Mouse (Mus musculus) CH12.LX (cell line): ENCODE measurements around the gene Ly6g6c.

Experiments used
- CTCF ChIP-seq, 2 experiments: IDR thresholded peaks in 1 of 2; conservative IDR thresholded peaks in 1 of 2; 2 replicates each; pipeline ENCODE4 v1.5.1; 2011 to 2012; ENCODE audit warnings: low read depth in 2 of 2, low read length in 2 of 2, improper control_type of control experiment in 1 of 2, inconsistent platforms in 1 of 2, mild to moderate bottlenecking in 1 of 2, moderate library complexity in 1 of 2
- MXI1 ChIP-seq: IDR thresholded peaks from 2 replicates; pipeline ENCODE4 v1.6.1; 2011; ENCODE audit warnings: mild to moderate bottlenecking, low read depth, low read length, improper control_type of control experiment
- POLR2A ChIP-seq: IDR thresholded peaks from 2 replicates; pipeline ENCODE4 v1.6.1; 2011; ENCODE audit warnings: low read depth, mild to moderate bottlenecking, improper control_type of control experiment, low read length
- POLR2AphosphoS2 ChIP-seq: IDR thresholded peaks from 2 replicates; pipeline ENCODE4 v1.6.1; 2011; ENCODE audit warnings: low read depth, low read length, improper control_type of control experiment
- RCOR1 ChIP-seq: conservative IDR thresholded peaks from 2 replicates; pipeline ENCODE4 v1.6.1; 2012; ENCODE audit warnings: low read depth, mild to moderate bottlenecking, inconsistent platforms, low read length, improper control_type of control experiment
- USF1 ChIP-seq: IDR thresholded peaks from 2 replicates; pipeline ENCODE4 v1.6.1; 2014; ENCODE audit warnings: low read depth, mild to moderate bottlenecking, inconsistent platforms, low read length, improper control_type of control experiment
- USF2 ChIP-seq: conservative IDR thresholded peaks from 2 replicates; pipeline ENCODE4 v1.6.1; 2011; ENCODE audit warnings: low read depth, low read length, improper control_type of control experiment
- ZC3H11A ChIP-seq: IDR thresholded peaks from 2 replicates; pipeline ENCODE4 v1.6.1; 2012; ENCODE audit warnings: low read depth, mild to moderate bottlenecking, inconsistent platforms, low read length, improper control_type of control experiment

GRCm38 (mm10) chr17:35076507-35077176, 11.5 kb downstream of the Ly6g6c start, which contains the start of gene Ly6g6e:
- TF ChIP-seq USF2 (no peak), POLR2A (no peak), MXI1 (no peak), CTCF (conservative IDR thresholded peaks at IDR 0.05 in 1 of 2, IDR thresholded peaks at IDR 0.05 in 1 of 2; ENCODE audit: low read depth in 2 of 2, low read length in 2 of 2) (no peak), ZC3H11A (no peak), POLR2AphosphoS2 (no peak), RCOR1 (no peak), USF1 (no peak)
